Mouse (Mus musculus): Measurements from ENCODE around the gene Zfyve19. TPM values are rescaled to one million over a fixed set of nuclear protein-coding genes. Genes with fewer than 3 reads are reported as not detected.

The Zfyve19 gene
- polyA plus RNA-seq, 1 experiment = 23.2 TPM

- Histone ChIP-seq H3K4me2 (ENCODE audit: low read depth) (no peak overlapping the region), H3ac (ENCODE audit: control insufficient read depth, insufficient read length) (no peak overlapping the region), H3K79me2 (ENCODE audit: control insufficient read depth, insufficient read depth) (no peaks in the 10 kb centered on the region), H3K36me3 (ENCODE audit: control insufficient read depth, insufficient read depth) (no peaks in the 10 kb centered on the region), H3K27me3 (ENCODE audit: control insufficient read depth, insufficient read depth, insufficient read length) (no peaks in the 10 kb centered on the region), H3K4me3 (no peak overlapping the region)
- TF ChIP-seq MYOD1 (IDR thresholded peaks at IDR 0.05; ENCODE audit: control insufficient read depth in 1 of 3, insufficient read length in 2 of 3, low read depth in 2 of 3) (no peak), SRF (IDR thresholded peaks at IDR 0.05; ENCODE audit: control insufficient read depth, insufficient read length, low read depth) (no peak), MAX (IDR thresholded peaks at IDR 0.05; ENCODE audit: low read depth) (no peak), POLR2A (IDR thresholded peaks at IDR 0.05; ENCODE audit: insufficient read length, low read depth) (no peak), MYOG (IDR thresholded peaks at IDR 0.05; ENCODE audit: control insufficient read depth in 1 of 3, insufficient read depth in 1 of 3, insufficient read length in 2 of 3, low read depth in 2 of 3) (no peak), E2F4 (IDR thresholded peaks at IDR 0.05; ENCODE audit: insufficient read depth) (no peak), TCF3 (IDR thresholded peaks at IDR 0.05; ENCODE audit: insufficient read length, low read depth) (no peak), POLR2AphosphoS2 (IDR thresholded peaks at IDR 0.05; ENCODE audit: insufficient read length, low read depth) (no peak), REST (IDR thresholded peaks at IDR 0.05; ENCODE audit: insufficient read depth, insufficient read length) (no peak)
Measured at GRCm38 (mm10) chr2:119245246-119245645, 36.8 kb downstream of the Zfyve19 start.

DNA sequence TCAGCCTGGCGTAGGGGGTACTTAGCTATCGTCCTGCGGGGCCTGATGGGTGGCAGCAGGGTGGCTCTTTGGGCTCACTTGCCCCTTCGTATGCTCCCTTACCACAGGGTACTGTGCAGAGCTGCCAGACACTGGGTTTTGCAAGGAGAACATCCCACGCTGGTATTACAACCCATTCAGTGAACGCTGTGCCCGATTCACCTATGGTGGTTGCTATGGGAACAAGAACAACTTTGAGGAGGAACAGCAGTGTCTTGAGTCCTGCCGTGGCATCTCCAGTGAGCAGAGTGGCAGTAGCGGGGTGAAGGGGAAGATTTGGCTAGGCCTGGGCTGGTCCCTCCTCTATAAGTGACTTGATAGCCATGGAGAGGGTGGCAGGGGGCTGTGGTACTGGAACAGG is 39.5 kb downstream of the Zfyve19 start:
- H3ac ChIP-seq (ENCODE audit: control insufficient read depth, insufficient read length) = no peak overlapping the region
- no peak overlapping the region for H3K4me3 ChIP-seq
- H3K36me3 ChIP-seq (ENCODE audit: control insufficient read depth, insufficient read depth) = no peaks in the 10 kb centered on the region
- no peaks in the 10 kb centered on the region for H3K79me2 ChIP-seq (ENCODE audit: control insufficient read depth, insufficient read depth)
- TF ChIP-seq MYOG (IDR thresholded peaks at IDR 0.05; ENCODE audit: control insufficient read depth in 1 of 3, insufficient read depth in 1 of 3, insufficient read length in 2 of 3, low read depth in 2 of 3) = no peak
- TF ChIP-seq E2F4 (IDR thresholded peaks at IDR 0.05; ENCODE audit: insufficient read depth) = no peak
- no peak for TF ChIP-seq TCF12 (IDR thresholded peaks at IDR 0.05; ENCODE audit: insufficient read depth, poor library complexity, severe bottlenecking)
- no peak for TF ChIP-seq REST (IDR thresholded peaks at IDR 0.05; ENCODE audit: insufficient read depth, insufficient read length)
- no peak for TF ChIP-seq USF1 (IDR thresholded peaks at IDR 0.05; ENCODE audit: low read depth)
- no peak for TF ChIP-seq CEBPB (IDR thresholded peaks at IDR 0.05; ENCODE audit: insufficient read depth, poor library complexity, severe bottlenecking)
- TF ChIP-seq MYOD1 (IDR thresholded peaks at IDR 0.05; ENCODE audit: control insufficient read depth in 1 of 3, insufficient read length in 2 of 3, low read depth in 2 of 3) = no peak
- no peak for TF ChIP-seq MAX (IDR thresholded peaks at IDR 0.05; ENCODE audit: low read depth)
- no peak for TF ChIP-seq TCF3 (IDR thresholded peaks at IDR 0.05; ENCODE audit: insufficient read length, low read depth)
- no peak for TF ChIP-seq SRF (IDR thresholded peaks at IDR 0.05; ENCODE audit: control insufficient read depth, insufficient read length, low read depth)
- TF ChIP-seq POLR2A (IDR thresholded peaks at IDR 0.05; ENCODE audit: insufficient read length, low read depth) = no peak
- no peak overlapping the region for H3K4me2 ChIP-seq (ENCODE audit: low read depth)
- H3K27me3 ChIP-seq (ENCODE audit: control insufficient read depth, insufficient read depth, insufficient read length) = no peaks in the 10 kb centered on the region

DNA sequence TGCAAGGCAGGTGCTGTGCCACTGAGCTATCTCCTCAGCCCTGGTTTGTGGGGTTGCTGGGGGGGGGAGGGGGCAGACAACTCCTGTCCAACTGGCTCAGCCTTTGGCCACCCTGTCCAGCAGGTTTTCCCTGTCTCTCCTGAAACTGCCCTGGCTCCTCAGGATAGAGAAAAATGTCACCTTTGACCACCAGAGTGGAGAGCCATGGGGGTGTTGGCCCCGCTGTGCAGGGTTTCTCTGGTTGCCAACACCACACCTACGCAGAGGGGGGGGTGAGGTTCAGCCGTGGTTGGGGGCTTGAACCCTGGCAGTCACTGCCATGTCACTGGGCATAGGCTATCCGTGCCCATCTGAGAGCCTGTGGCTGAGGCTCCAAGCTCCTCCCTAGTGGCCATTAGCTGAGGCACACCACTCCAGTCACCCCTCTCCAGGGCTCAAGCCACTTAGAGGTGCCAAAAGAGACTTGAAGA is 41.2 kb downstream of the Zfyve19 start:
- TF ChIP-seq CEBPB (IDR thresholded peaks at IDR 0.05; ENCODE audit: insufficient read depth, poor library complexity, severe bottlenecking) = no peak
- TF ChIP-seq REST (IDR thresholded peaks at IDR 0.05; ENCODE audit: insufficient read depth, insufficient read length) = no peak
- TF ChIP-seq POLR2A (IDR thresholded peaks at IDR 0.05; ENCODE audit: insufficient read length, low read depth) = no peak
- TF ChIP-seq MYOG (IDR thresholded peaks at IDR 0.05; ENCODE audit: control insufficient read depth in 1 of 3, insufficient read depth in 1 of 3, insufficient read length in 2 of 3, low read depth in 2 of 3) = no peak
- no peak for TF ChIP-seq SRF (IDR thresholded peaks at IDR 0.05; ENCODE audit: control insufficient read depth, insufficient read length, low read depth)
- TF ChIP-seq MAX (IDR thresholded peaks at IDR 0.05; ENCODE audit: low read depth) = no peak
- no peak for TF ChIP-seq E2F4 (IDR thresholded peaks at IDR 0.05; ENCODE audit: insufficient read depth)
- no peak for TF ChIP-seq TCF12 (IDR thresholded peaks at IDR 0.05; ENCODE audit: insufficient read depth, poor library complexity, severe bottlenecking)
- no peak for TF ChIP-seq TCF3 (IDR thresholded peaks at IDR 0.05; ENCODE audit: insufficient read length, low read depth)
- no peak for TF ChIP-seq POLR2AphosphoS2 (IDR thresholded peaks at IDR 0.05; ENCODE audit: insufficient read length, low read depth)
- TF ChIP-seq USF1 (IDR thresholded peaks at IDR 0.05; ENCODE audit: low read depth) = no peak
- TF ChIP-seq MYOD1 (IDR thresholded peaks at IDR 0.05; ENCODE audit: control insufficient read depth in 1 of 3, insufficient read length in 2 of 3, low read depth in 2 of 3) = no peak
- Histone ChIP-seq H3K79me2 (ENCODE audit: control insufficient read depth, insufficient read depth) (no peaks in the 10 kb centered on the region), H3K36me3 (ENCODE audit: control insufficient read depth, insufficient read depth) (no peaks in the 10 kb centered on the region), H3ac (ENCODE audit: control insufficient read depth, insufficient read length) (no peak overlapping the region), H3K27me3 (ENCODE audit: control insufficient read depth, insufficient read depth, insufficient read length) (no peaks in the 10 kb centered on the region), H3K4me2 (ENCODE audit: low read depth) (no peak overlapping the region), H3K4me3 (no peak overlapping the region)

DNA sequence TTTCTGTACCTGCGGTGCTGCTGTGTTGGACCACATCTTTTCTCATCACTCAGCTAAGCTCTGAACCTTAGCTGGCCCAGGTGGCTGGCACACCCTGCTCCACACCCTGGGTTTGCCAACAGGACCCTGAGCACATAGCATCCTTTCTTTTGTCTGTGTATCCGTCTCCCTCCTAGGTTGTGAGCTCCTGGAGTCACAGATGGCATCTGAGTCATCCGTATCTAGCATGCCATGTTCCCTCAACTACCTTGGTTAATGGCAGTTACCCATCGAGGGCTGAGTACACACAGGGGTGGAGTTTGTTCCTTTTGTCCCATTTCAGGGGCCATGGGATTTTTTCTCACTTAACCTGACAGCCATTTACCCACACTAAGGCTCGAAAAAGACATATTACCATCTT is 42.0 kb downstream of the Zfyve19 start:
- Histone ChIP-seq H3K79me2 (ENCODE audit: control insufficient read depth, insufficient read depth) (no peaks in the 10 kb centered on the region), H3K36me3 (ENCODE audit: control insufficient read depth, insufficient read depth) (no peaks in the 10 kb centered on the region), H3K27me3 (ENCODE audit: control insufficient read depth, insufficient read depth, insufficient read length) (no peaks in the 10 kb centered on the region), H3K4me3 (no peak overlapping the region), H3ac (ENCODE audit: control insufficient read depth, insufficient read length) (no peak overlapping the region), H3K4me2 (ENCODE audit: low read depth) (peak overlapping the region; percentile 81)
- TF ChIP-seq TCF12 (IDR thresholded peaks at IDR 0.05; ENCODE audit: insufficient read depth, poor library complexity, severe bottlenecking) (no peak), SRF (IDR thresholded peaks at IDR 0.05; ENCODE audit: control insufficient read depth, insufficient read length, low read depth) (no peak), POLR2A (IDR thresholded peaks at IDR 0.05; ENCODE audit: insufficient read length, low read depth) (no peak), POLR2AphosphoS2 (IDR thresholded peaks at IDR 0.05; ENCODE audit: insufficient read length, low read depth) (no peak), USF1 (IDR thresholded peaks at IDR 0.05; ENCODE audit: low read depth) (no peak), REST (IDR thresholded peaks at IDR 0.05; ENCODE audit: insufficient read depth, insufficient read length) (no peak), CEBPB (IDR thresholded peaks at IDR 0.05; ENCODE audit: insufficient read depth, poor library complexity, severe bottlenecking) (no peak), MYOG (IDR thresholded peaks at IDR 0.05; ENCODE audit: control insufficient read depth in 1 of 3, insufficient read depth in 1 of 3, insufficient read length in 2 of 3, low read depth in 2 of 3) (no peak), MYOD1 (IDR thresholded peaks at IDR 0.05; ENCODE audit: control insufficient read depth in 1 of 3, insufficient read length in 2 of 3, low read depth in 2 of 3) (no peak), MAX (IDR thresholded peaks at IDR 0.05; ENCODE audit: low read depth) (no peak), E2F4 (IDR thresholded peaks at IDR 0.05; ENCODE audit: insufficient read depth) (no peak), TCF3 (IDR thresholded peaks at IDR 0.05; ENCODE audit: insufficient read length, low read depth) (no peak)

Measured in myocyte (in vitro differentiated cells).